Mouse (Mus musculus): ENCODE results near the gene Meis1.

Gene Meis1

GRCm38 (mm10) chr11:18847650-18848049, 171.1 kb downstream of the Meis1 start:
- in situ Hi-C loops (cut with MboI, MseI) = no loop called here

DNA sequence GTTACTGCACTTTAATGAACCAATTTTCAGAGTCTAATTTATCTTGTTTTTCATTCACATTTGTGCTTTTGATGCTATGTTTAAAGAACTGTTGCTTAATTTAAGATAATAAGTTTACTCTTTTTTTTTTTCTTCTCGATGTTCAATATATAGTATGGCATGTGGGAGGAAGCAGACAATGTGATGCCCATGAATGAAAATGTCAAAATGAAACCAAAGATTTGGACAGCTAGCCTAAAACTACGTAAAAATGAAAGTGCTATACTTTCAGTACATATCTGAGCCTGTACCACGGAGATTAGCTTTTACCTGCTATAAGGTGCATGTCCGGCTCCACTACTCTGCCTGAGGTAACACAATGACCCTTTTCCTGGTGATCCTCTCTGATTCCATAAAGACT, 172.3 kb downstream of the Meis1 start:
- in situ Hi-C loops (cut with MboI, MseI) = no loop called here

DNA sequence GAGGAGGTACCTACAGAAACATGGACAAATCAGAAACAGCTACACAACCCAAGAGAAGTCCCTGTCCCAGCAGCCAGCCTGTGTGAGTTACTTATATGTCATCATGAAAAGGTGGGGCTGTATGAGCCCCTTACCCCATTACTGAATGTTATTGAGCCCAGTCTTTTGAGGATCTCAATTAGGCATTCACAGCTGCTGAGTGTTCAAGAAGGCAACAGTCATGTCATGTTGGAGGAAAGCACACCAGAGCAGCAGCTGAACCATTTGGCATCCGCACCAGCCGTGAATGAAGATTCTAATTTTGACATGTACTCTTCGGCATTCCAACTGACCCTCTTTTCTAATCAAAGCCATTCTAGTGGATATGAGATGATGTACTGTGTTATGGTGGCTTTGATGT, 172.9 kb downstream of the Meis1 start:
- in situ Hi-C loops (cut with MboI, MseI) = no loop called here

GRCm38 (mm10) chr11:18845466-18845865, 173.3 kb downstream of the Meis1 start:
- in situ Hi-C loops (cut with MboI, MseI) = no loop called here

- in situ Hi-C loops (cut with MboI, MseI) = no loop called here
Measured at GRCm38 (mm10) chr11:18830087-18830486, 188.7 kb downstream of the Meis1 start.
